Mouse (Mus musculus) MEL (cell line): ENCODE measurements around the gene Marc1.

Experiments
- BHLHE40 ChIP-seq: IDR thresholded peaks from 2 replicates; pipeline ENCODE4 v1.6.1; 2012; ENCODE audit warnings: low read depth, mild to moderate bottlenecking, inconsistent platforms, low read length, improper control_type of control experiment, borderline replicate concordance
- E2F4 ChIP-seq: IDR thresholded peaks from 2 replicates; pipeline ENCODE4 v1.6.1; 2011; ENCODE audit warnings: low read depth, low read length, improper control_type of control experiment, borderline replicate concordance
- ETS1 ChIP-seq: IDR thresholded peaks from 2 replicates; pipeline ENCODE4 v1.6.1; 2012; ENCODE audit warnings: low read depth, mild to moderate bottlenecking, inconsistent platforms, low read length, improper control_type of control experiment, moderate library complexity
- TBP ChIP-seq: IDR thresholded peaks from 2 replicates; pipeline ENCODE4 v1.8.0; 2011; ENCODE audit warnings: low read depth, low read length, improper control_type of control experiment

GRCm38 (mm10) chr1:184858253-184858652 lies 47.1 kb upstream of the Marc1 start:
- TF ChIP-seq BHLHE40 (no peak), E2F4 (no peak), TBP (no peak), ETS1 (no peak)
